In the genomic region with DNA sequence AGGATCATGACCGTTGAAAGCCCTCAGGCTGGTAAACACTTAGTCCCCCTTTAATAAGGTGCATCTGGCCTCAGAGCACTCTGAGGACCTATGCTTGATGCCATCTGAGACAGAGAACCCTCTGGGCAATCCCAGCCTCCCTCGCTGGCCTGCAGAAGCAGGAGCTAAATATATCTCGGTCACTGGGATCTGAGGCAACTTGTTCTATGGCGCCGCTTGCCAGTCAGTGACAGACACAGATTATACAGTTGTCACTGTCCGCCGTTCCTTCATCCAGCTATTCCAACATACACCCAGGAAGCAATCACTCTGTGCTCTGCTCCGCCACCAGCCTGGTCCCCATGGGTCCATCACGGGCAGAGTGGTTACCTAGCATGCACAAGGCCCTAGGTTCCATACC, we compare ENCODE assay signal across 12 mouse cellular contexts.
A peak's percentile ranks its signal among the peaks of the same experiment; 100 is the strongest.
DNase-seq lines count a peak whose midpoint lies in the region; ATAC-seq lines count a peak whose summit lies in the region.
"Had no signal": no experiment of that assay in that cellular context is flagged by ENCODE, and none has a peak within 500 bp of the region (broad histone marks: within the 10 kb centered on the region; RNA-seq: fewer than 3 reads in every experiment).

No protein-coding gene starts in this region.

- no peak overlapping the region for H3K4me2 ChIP-seq in heart, embryonic 11.5 days
- no peak overlapping the region for H3K4me2 ChIP-seq in neural tube, embryonic 12.5 days (replicated peaks)

- H3K9me3 ChIP-seq in heart, embryonic 11.5 days (replicated peaks; ENCODE audit: control insufficient read depth, low read length): no peaks in the 10 kb centered on the region
- H3K9me3 ChIP-seq in hindbrain, embryonic 10.5 days: no peaks in the 10 kb centered on the region
- no peaks in the 10 kb centered on the region for H3K9me3 ChIP-seq in neural tube, embryonic 12.5 days

- ATAC-seq in heart, embryonic 11.5 days (replicated peaks; ENCODE audit: insufficient number of reproducible peaks, low FRiP score, low TSS enrichment): no peak
- ATAC-seq in neural tube, embryonic 12.5 days (ENCODE audit: low FRiP score, low read depth): no peak
- no peak for ATAC-seq in megakaryocyte, adult 5-6 weeks (ENCODE audit: poor library complexity, severe bottlenecking)

- no peak overlapping the region for H3K4me3 ChIP-seq in heart, embryonic 11.5 days (ENCODE audit: low read depth, low read length)
- H3K4me3 ChIP-seq in hindbrain, embryonic 10.5 days: no peak overlapping the region
- H3K4me3 ChIP-seq in neural tube, embryonic 12.5 days: no peak overlapping the region

- H3K27me3 ChIP-seq in heart, embryonic 11.5 days (ENCODE audit: control insufficient read depth, insufficient read depth, low read length): 0 out of 2 replicates have a peak, but pooled peaks cover 4% of the 10 kb centered on the region
- H3K27me3 ChIP-seq in hindbrain, embryonic 10.5 days (ENCODE audit: insufficient read depth, poor library complexity, severe bottlenecking): peaks cover 1% of the 10 kb centered on the region; the same call in 1 of the 2 replicates
- H3K27me3 ChIP-seq in neural tube, embryonic 12.5 days (replicated peaks): no peaks in the 10 kb centered on the region

- 49% methylated on average over 9 of the region's 9 CpGs for WGBS in heart, embryonic 11.5 days (ENCODE audit: insufficient replicate concordance)
- WGBS in hindbrain, embryonic 10.5 days: 81% methylated on average over 9 of the region's 9 CpGs
- 71% methylated on average over 9 of the region's 9 CpGs for WGBS in neural tube, embryonic 12.5 days

- intact Hi-C loops in left cerebral cortex, postnatal 4 days (cut with DNase I): loop anchor here (10.0 kb wide), 3 partner anchors 111 to 211 kb away; no protein-coding TSS in a partner anchor

- H3K36me3 ChIP-seq in heart, embryonic 11.5 days (ENCODE audit: control insufficient read depth, insufficient read depth, low read length): no peaks in the 10 kb centered on the region
- no peaks in the 10 kb centered on the region for H3K36me3 ChIP-seq in hindbrain, embryonic 10.5 days
- H3K36me3 ChIP-seq in neural tube, embryonic 12.5 days: no peaks in the 10 kb centered on the region

- 0 out of 2 replicates have a peak overlapping the region, but pooled peaks have one; percentile 22 for H3K27ac ChIP-seq in heart, embryonic 11.5 days (ENCODE audit: low read depth, low read length)
- peak overlapping the region; percentile 72; the same call in 1 of the 2 replicates for H3K27ac ChIP-seq in hindbrain, embryonic 10.5 days
- peak overlapping the region; percentile 86 for H3K27ac ChIP-seq in neural tube, embryonic 12.5 days

- peaks cover 30% of the 10 kb centered on the region; the same call in 1 of the 2 replicates for H3K4me1 ChIP-seq in heart, embryonic 11.5 days (ENCODE audit: control insufficient read depth, insufficient read depth, low read length)
- H3K4me1 ChIP-seq in hindbrain, embryonic 10.5 days (replicated peaks): peaks cover 62% of the 10 kb centered on the region
- peaks cover 60% of the 10 kb centered on the region for H3K4me1 ChIP-seq in neural tube, embryonic 12.5 days

- no peak overlapping the region for H3K9ac ChIP-seq in heart, embryonic 11.5 days (ENCODE audit: low read depth, low read length)
- H3K9ac ChIP-seq in neural tube, embryonic 12.5 days: no peak overlapping the region

- peak; percentile 53 to 63 for DNase-seq in heart, adult 18-20 months
- no peak for DNase-seq in heart, adult 9 months (ENCODE audit: low spot score in 2 of 2)
- no peak for DNase-seq in hindbrain, embryonic 10.5 days (ENCODE audit: low spot score)
- no peak for DNase-seq in yolk sac, embryonic 10.5 days (ENCODE audit: low spot score)
- DNase-seq in left cerebral cortex, postnatal 4 days: no peak
- DNase-seq: adrenal gland, postnatal 10 days; cerebellum, adult 11-12 months; embryo, embryonic 11 days; right cerebral cortex, postnatal 4 days had no signal

Comparison
In these comparisons a context has a peak if more than half of its experiments do, and no peak if none do; other contexts are left out.
1. DNase-seq: peak in heart, adult 18-20 months (2 of 2); none in heart, adult 9 months (0 of 2), hindbrain, embryonic 10.5 days (single experiment), yolk sac, embryonic 10.5 days (single experiment) and left cerebral cortex, postnatal 4 days (single experiment).
2. H3K27ac ChIP-seq: peak in every context shown above with its lines; median percentile 86 in neural tube, embryonic 12.5 days; 72 in hindbrain, embryonic 10.5 days; 22 in heart, embryonic 11.5 days.